Mouse (Mus musculus): ENCODE measurements at regions not wholly inside any gene's neighbourhood (a gene's known extent, or its start where the extent isn't known, plus 50 kb on each side); places are given as distances from the start of the nearest gene placed in this dataset.

DNA sequence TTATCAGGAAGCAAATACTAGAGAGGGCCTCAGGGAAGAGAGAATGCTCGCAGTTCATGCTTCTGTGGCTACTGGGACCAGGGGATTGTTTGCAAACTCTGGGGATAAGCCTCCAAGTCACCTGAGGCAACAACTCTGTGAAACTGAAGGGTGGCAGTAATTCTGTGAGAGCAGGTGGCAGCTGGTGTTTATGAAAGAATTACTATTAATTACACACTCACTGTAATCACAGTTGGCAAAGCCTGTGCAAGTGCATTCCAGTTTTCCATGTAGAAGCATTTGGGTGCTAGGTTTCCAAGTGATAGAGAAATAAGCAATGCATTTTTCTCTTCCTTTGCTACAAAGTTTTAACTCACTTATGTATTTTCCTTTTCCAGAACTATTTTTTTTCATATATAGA lies 578.5 kb downstream of the Ets1 start:
- no peak for DNase-seq (ENCODE audit: low spot score)

GRCm38 (mm10) chr9:33220981-33221380 lies 585.0 kb downstream of the Ets1 start:
- no peak for DNase-seq (ENCODE audit: low spot score)

GRCm38 (mm10) chr9:33222066-33222805 lies 586.2 kb downstream of the Ets1 start:
- DNase-seq (ENCODE audit: low spot score): no peak

- no peak for DNase-seq (ENCODE audit: low spot score)
Observed at GRCm38 (mm10) chr9:33233699-33234131, 597.7 kb downstream of the Ets1 start.

DNA sequence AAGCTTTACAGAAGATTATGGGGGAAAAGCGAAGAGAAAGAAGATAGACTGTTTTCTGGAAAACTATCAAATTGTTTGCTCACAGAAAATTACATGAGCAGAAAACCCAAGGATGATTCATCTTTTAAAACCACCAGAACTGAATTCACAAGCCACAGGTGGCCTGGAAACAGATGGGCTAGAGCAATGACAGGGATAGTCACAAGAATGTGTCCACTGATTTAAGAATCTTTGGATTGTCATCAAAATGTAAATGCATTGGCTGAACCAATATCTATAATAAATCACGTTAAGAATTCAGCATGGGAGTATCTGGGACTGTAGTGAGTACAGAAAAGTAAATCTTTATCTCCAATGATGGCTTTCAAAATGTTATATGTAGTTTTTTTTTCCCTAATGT lies 602.2 kb downstream of the Ets1 start:
- DNase-seq (ENCODE audit: low spot score): no peak

GRCm38 (mm10) chr9:33238846-33239245 lies 602.8 kb downstream of the Ets1 start:
- no peak for DNase-seq (ENCODE audit: low spot score)

DNA sequence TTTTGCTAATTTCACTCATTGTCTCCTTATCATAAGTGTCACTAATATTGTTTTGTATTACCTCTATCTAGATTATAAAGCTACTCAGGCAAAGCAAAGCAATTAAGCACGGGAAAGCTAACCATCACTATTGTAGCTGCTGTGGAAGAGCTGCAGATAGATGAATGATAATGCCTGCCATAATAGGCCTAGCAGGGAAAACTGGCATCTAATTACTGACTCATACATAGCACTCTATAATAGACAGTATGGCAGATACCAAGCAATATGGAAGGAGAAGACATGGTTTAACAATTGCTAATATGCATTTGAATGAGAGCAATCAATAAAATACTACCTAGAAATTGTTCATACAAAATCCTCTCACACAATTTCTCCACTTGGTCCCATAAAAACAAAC lies 604.5 kb downstream of the Ets1 start:
- no peak for DNase-seq (ENCODE audit: low spot score)

GRCm38 (mm10) chr9:33240914-33241635 lies 605.1 kb downstream of the Ets1 start:
- no peak for DNase-seq (ENCODE audit: low spot score)

DNA sequence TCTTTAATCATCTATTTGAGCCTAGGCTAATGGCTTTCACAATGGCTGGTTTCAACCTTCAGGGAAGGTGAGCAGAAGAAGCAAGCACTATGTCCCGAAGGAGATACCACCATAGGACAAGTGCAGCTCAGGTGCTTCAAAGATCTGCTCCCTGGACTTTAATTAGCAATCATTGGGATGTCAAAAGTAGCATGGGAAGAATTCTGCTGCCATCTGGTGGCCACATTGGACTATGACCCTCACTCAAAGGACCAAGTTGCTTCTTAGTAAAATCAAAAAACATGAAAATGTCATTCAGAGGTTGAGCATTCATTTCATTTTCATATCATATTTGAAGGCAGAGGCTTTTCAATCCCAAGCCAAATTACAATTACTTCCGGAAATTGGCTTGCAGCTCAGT lies 610.9 kb downstream of the Ets1 start:
- no peak for DNase-seq (ENCODE audit: low spot score)

GRCm38 (mm10) chr9:33258241-33258640 lies 622.2 kb downstream of the Ets1 start:
- no peak for DNase-seq (ENCODE audit: low spot score)

DNA sequence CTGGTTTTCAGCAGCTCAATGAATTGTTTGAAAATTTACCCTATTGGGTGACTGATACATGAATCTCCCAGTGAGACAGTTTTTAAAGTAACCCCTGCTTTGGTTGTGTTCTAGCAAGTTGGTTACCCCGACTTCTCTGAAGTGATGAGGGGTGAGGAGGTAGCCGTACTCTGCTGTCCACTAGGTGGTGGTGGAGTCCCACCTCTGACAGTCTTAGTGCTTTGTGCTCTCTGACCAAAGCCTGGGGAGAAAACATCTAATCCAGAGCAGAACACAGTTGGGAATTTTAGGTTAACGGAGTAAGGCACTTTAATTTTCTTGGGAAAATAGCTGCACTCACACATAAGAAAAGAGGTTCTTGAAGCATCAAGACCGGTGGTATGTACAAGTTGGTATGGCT lies 624.1 kb downstream of the Ets1 start:
- DNase-seq (ENCODE audit: low spot score): no peak

GRCm38 (mm10) chr9:33289381-33289780 lies 653.4 kb downstream of the Ets1 start:
- DNase-seq (ENCODE audit: low spot score): no peak

DNA sequence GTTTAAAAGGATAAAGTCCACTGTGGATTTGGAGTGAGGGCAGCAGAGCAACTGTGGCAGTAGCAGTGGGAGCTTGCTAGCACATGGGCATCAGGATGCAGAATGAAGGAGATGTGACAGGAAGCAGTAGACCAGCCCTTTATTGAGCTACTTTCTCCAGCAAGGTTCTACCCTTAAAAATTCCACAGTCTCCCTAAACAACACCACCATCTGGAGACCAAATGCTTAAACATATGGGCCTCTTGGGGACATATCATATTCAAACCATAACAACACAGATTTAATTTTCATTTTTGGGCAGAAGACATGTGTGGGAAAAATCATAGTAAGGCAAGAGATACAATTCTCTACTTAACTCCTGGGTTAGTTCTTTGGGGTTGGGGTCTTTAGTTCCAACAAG lies 656.1 kb downstream of the Ets1 start:
- DNase-seq (ENCODE audit: low spot score): no peak

GRCm38 (mm10) chr9:33295925-33296324 lies 659.9 kb downstream of the Ets1 start:
- no peak for DNase-seq (ENCODE audit: low spot score)

DNA sequence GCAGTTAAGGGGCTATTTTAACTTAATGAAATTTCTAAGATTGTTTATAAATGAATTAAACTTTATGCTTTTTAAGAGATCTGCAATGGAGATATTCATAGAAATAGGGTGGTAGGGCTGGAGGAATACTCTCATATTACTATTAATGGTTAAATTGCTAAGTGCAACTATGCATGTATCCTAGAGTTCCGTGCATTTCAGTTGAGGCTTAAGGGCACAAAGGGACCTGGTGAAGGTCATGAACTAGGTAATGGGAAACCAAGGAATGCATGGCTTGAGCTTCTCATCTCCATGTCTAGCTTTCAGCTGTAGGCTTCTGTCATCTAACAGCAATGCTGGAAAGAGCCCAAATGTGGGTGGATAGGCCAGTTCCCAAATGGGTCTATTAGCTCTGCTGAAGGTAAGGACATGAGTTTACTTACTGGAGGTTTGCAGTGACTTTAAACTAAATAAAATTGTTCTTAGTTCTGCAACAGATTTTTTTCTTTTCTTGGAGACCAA lies 683.6 kb downstream of the Ets1 start:
- DNase-seq (ENCODE audit: low spot score): no peak

GRCm38 (mm10) chr9:33327722-33328121 lies 691.7 kb downstream of the Ets1 start:
- DNase-seq (ENCODE audit: low spot score): no peak

DNA sequence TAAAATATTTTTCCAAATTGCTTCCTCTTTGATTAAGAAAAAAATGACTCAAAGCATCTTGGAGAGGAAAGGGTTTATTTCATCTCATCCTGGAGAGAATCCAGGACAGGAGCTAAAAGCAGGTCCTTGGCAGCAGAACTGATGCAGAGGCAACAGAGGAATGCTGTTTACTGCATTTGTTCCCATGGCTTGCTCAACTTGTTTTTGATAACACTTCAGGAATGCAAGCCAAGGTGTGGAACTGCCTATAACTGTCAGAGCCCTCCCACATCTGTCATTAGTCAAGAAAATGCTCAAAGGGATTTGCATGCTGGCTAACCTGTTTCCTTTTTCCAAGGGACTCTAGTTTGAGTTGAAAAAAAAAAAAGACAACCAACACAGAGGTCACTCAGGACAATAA lies 714.2 kb downstream of the Ets1 start:
- DNase-seq (ENCODE audit: low spot score): no peak

- DNase-seq (ENCODE audit: low spot score): no peak
Observed at GRCm38 (mm10) chr9:33356621-33357020, 720.6 kb downstream of the Ets1 start.

DNA sequence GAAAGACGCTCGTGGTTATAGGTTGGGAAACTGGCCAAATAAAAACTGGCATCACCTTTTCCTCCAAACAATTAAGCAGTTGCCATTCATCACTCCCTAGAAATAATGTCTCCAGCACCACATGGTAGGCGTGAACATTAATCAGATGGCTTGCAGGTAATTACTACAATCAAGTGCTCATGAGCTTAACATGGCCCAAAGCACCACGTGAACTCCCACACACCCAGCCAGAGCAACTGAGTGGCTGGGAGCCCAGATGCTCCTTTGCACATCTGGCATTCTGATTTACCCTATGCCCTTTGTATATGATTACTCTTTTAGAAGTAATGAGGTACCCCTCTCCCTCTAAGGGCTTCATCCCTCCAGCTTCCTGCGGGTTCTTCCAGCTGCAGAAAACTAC lies 724.9 kb downstream of the Ets1 start:
- no peak for DNase-seq (ENCODE audit: low spot score)

DNA sequence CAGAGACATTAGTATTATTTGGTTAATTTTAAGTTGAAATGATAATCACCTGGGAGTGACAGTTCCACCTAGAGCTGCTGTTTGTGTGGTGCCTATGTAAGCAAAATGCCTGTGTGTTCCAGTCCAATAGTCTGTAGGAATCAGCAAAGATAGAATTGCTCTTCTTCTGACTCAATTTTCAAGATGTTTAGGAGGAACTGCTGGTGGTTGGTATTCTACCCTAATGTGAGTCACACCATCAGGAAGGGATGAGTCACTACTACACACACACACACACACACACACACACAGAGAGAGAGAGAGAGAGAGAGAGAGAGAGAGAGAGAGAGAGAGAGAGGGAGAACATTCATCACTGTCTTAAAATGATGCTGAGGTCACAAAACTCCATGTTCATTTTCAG lies 753.1 kb downstream of the Ets1 start:
- DNase-seq (ENCODE audit: low spot score): no peak

GRCm38 (mm10) chr9:33404691-33405090 lies 768.7 kb downstream of the Ets1 start:
- DNase-seq (ENCODE audit: low spot score): no peak

DNA sequence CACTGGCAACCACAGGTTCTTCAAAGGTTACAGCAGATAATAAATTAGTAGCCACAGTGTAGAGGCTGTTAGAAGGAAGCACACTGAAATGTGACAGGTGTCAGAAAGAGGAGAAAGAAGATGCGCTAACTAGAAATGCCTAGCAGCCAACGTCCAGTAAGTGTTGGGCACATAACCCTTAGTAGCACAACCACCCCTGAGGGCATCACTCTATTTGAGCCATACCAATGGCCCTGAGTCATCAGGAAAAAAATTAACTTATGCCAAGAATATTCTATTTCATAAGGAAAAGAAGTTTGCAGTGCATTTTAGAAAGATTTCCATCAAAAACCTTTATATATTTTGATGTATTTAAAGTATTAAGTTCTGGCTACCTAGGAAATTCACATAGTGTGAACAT lies 771.5 kb downstream of the Ets1 start:
- DNase-seq (ENCODE audit: low spot score): no peak

- no peak for DNase-seq (ENCODE audit: low spot score)
Observed at GRCm38 (mm10) chr9:33423781-33424180, 787.8 kb downstream of the Ets1 start.
